Mouse (Mus musculus): ENCODE measurements around the gene Defa28. TPM values are rescaled to one million over a fixed set of nuclear protein-coding genes. Genes with fewer than 3 reads are reported as not detected.
"Not testable (repeated sequence)": the region's sequence is repeated elsewhere in the genome, so short reads cannot be mapped to it uniquely, and the experiment has no call there.

Defa28 gene
- total RNA-seq (2014; rRNA removed), result not detected in 2 replicates
- polyA plus RNA-seq (2015; fragmentation: Nextera tagmentation; extraction: Ambion mirVana), result not detected in 2 replicates

DNA sequence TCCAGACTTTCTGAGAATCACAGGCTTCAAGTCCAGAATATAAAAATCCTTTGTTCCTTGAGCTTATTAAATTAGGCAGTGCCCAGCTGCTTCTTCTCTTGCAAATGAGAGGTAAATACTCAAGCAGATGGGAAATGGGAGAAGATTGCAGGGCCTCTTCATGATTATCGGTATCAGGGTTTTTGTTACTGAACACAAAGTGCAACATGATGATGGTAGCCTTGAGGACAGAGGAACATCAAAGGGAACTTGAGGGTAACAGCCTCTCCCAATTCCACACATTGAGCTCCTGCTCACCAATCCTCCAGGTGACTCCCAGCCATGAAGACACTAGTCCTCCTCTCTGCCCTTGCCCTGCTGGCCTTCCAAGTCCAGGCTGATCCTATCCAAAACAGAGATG is at the start of gene Defa28:
Defa28 (plus strand) TSS at position 301 of the 400 bp plus-strand sequence.
- no CpG with 5 or more reads among the region's 1 CpGs for WGBS

DNA sequence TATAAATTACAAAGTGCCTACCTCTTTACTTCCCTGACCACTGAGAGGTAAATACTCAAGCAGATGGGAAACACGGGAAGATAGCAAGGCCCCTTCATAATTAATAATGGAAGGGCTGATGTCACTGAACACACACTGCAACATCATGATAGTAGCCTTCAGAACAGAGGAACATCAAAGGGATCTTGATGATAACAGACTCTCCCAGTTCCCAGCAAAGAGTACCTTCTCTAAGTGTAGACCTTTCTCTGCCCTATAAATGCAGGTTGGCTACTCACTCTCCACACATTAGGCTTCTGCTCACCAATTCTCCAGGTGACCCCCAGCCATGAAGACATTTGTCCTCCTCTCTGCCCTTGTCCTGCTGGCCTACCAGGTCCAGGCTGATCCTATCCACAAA is 17.7 kb upstream of the Defa28 start, which contains the start of gene Defa37:
Defa37 (plus strand) TSS at position 301 of the 400 bp plus-strand sequence.
- not testable (repeated sequence) for H3K4me2 ChIP-seq (ENCODE audit: low read depth); H3K4me1 ChIP-seq (ENCODE audit: insufficient read depth); H3K9ac ChIP-seq; DNase-seq; H3K4me3 ChIP-seq (ENCODE audit: low read depth, low read length); H3K27ac ChIP-seq (ENCODE audit: low read depth, low read length); H3K9me3 ChIP-seq (ENCODE audit: low read length); H3K36me3 ChIP-seq (ENCODE audit: insufficient read depth); H3K27me3 ChIP-seq (ENCODE audit: insufficient read depth, low read length); ATAC-seq
- WGBS, result no CpG with 5 or more reads among the region's 1 CpGs

More for the DNA sequence above, at the start of gene Defa28:
- not testable (repeated sequence) for ATAC-seq; H3K4me3 ChIP-seq (ENCODE audit: low read depth, low read length); H3K27ac ChIP-seq (ENCODE audit: low read depth, low read length); H3K9me3 ChIP-seq (ENCODE audit: low read length); H3K36me3 ChIP-seq (ENCODE audit: insufficient read depth); H3K4me1 ChIP-seq (ENCODE audit: insufficient read depth); H3K9ac ChIP-seq; H3K27me3 ChIP-seq (ENCODE audit: insufficient read depth, low read length); DNase-seq; H3K4me2 ChIP-seq (ENCODE audit: low read depth)

DNA sequence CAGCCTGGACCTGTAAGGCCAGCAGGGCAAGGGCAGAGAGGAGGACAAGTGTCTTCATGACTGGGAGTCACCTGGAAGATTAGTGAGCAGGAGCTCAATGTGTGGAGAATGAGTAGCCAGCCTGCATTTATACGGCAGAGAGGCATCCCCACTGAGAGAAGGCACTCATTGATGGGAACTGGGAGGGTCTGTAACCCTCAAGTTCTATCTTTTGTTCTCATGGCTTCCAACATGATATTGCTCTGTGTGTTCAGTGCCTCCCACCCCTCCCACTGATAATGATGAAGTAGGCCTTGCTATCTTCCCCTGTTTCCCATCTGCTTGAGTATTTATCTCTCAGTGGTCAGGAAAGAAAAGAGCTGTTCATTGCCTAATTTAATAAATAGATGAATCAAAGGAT is 11.6 kb downstream of the Defa28 start, which contains the start of gene Gm7861:
Gm7861 (minus strand) TSS at position 101 of the 400 bp plus-strand sequence.
- H3K27ac ChIP-seq (ENCODE audit: low read depth, low read length); H3K4me2 ChIP-seq (ENCODE audit: low read depth); DNase-seq; H3K27me3 ChIP-seq (ENCODE audit: insufficient read depth, low read length); H3K4me3 ChIP-seq (ENCODE audit: low read depth, low read length); H3K9ac ChIP-seq; ATAC-seq; H3K4me1 ChIP-seq (ENCODE audit: insufficient read depth); H3K9me3 ChIP-seq (ENCODE audit: low read length); H3K36me3 ChIP-seq (ENCODE audit: insufficient read depth): not testable (repeated sequence)
- no CpG with 5 or more reads among the region's 1 CpGs for WGBS

DNA sequence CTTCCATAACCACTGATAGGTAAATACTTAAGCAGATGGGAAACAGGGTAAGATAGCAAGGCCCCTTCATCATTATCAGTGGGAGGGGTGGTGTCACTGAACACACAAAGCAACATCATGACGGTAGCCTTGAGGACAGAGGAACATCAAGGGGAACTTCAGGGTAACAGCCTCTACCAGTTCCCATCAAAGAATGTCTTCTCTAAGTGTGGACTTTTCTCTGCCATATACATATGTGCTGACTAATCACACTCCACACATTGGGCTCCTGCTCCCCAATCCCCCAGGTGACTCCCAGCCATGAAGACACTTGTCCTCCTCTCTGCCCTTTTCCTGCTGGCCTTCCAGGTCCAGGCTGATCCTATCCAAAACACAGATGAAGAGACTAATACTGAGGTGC is 35.1 kb downstream of the Defa28 start, which contains the start of gene Defa26:
Defa26 (plus strand) TSS at position 301 of the 400 bp plus-strand sequence.
- H3K27ac ChIP-seq (ENCODE audit: low read depth, low read length); DNase-seq; H3K9ac ChIP-seq; H3K4me1 ChIP-seq (ENCODE audit: insufficient read depth); H3K4me2 ChIP-seq (ENCODE audit: low read depth); H3K9me3 ChIP-seq (ENCODE audit: low read length); H3K4me3 ChIP-seq (ENCODE audit: low read depth, low read length); H3K36me3 ChIP-seq (ENCODE audit: insufficient read depth); ATAC-seq; H3K27me3 ChIP-seq (ENCODE audit: insufficient read depth, low read length): not testable (repeated sequence)
- WGBS, result no CpG with 5 or more reads among the region's 1 CpGs

Other genes with a start within 250 kb of the Defa28 start
- not detected in 2 replicates for gene Defa2, start 204.5 kb upstream of the Defa28 start, total RNA-seq (2014; rRNA removed)
- gene Defa2, start 204.5 kb upstream of the Defa28 start, polyA plus RNA-seq (2015; fragmentation: Nextera tagmentation; extraction: Ambion mirVana), result not detected in 2 replicates
- not detected in 2 replicates for gene Defa33, start 191.2 kb upstream of the Defa28 start, total RNA-seq (2014; rRNA removed)
- gene Defa33, start 191.2 kb upstream of the Defa28 start, polyA plus RNA-seq (2015; fragmentation: Nextera tagmentation; extraction: Ambion mirVana), result not detected in 2 replicates
- not detected in 2 replicates for gene Defa36, start 155.6 kb upstream of the Defa28 start, total RNA-seq (2014; rRNA removed)
- gene Defa36, start 155.6 kb upstream of the Defa28 start, polyA plus RNA-seq (2015; fragmentation: Nextera tagmentation; extraction: Ambion mirVana), result not detected in 2 replicates
- not detected in 2 replicates for gene Gm7849, start 126.4 kb upstream of the Defa28 start, total RNA-seq (2014; rRNA removed)
- not detected in 2 replicates for gene Gm7849, start 126.4 kb upstream of the Defa28 start, polyA plus RNA-seq (2015; fragmentation: Nextera tagmentation; extraction: Ambion mirVana)
- not detected in 2 replicates for gene Defa20, start 73.7 kb upstream of the Defa28 start, total RNA-seq (2014; rRNA removed)
- not detected in 2 replicates for gene Defa20, start 73.7 kb upstream of the Defa28 start, polyA plus RNA-seq (2015; fragmentation: Nextera tagmentation; extraction: Ambion mirVana)
- gene Defa32, start 54.0 kb upstream of the Defa28 start, total RNA-seq (2014; rRNA removed), result not detected in 2 replicates
- gene Defa32, start 54.0 kb upstream of the Defa28 start, polyA plus RNA-seq (2015; fragmentation: Nextera tagmentation; extraction: Ambion mirVana), result not detected in 2 replicates
- gene Defa37, start 17.6 kb upstream of the Defa28 start, total RNA-seq (2014; rRNA removed), result not detected in 2 replicates
- gene Defa37, start 17.6 kb upstream of the Defa28 start, polyA plus RNA-seq (2015; fragmentation: Nextera tagmentation; extraction: Ambion mirVana), result not detected in 2 replicates
- not detected in 2 replicates for gene Gm7861, start 11.5 kb downstream of the Defa28 start, total RNA-seq (2014; rRNA removed)
- gene Gm7861, start 11.5 kb downstream of the Defa28 start, polyA plus RNA-seq (2015; fragmentation: Nextera tagmentation; extraction: Ambion mirVana), result not detected in 2 replicates
- gene Defa26, start 35.2 kb downstream of the Defa28 start, total RNA-seq (2014; rRNA removed), result not detected in 2 replicates
- gene Defa26, start 35.2 kb downstream of the Defa28 start, polyA plus RNA-seq (2015; fragmentation: Nextera tagmentation; extraction: Ambion mirVana), result not detected in 2 replicates
- gene Defa17, start 72.8 kb downstream of the Defa28 start, total RNA-seq (2014; rRNA removed), result not detected in 2 replicates
- gene Defa17, start 72.8 kb downstream of the Defa28 start, polyA plus RNA-seq (2015; fragmentation: Nextera tagmentation; extraction: Ambion mirVana), result not detected in 2 replicates
- not detected in 2 replicates for gene Defa34, start 82.8 kb downstream of the Defa28 start, total RNA-seq (2014; rRNA removed)
- not detected in 2 replicates for gene Defa34, start 82.8 kb downstream of the Defa28 start, polyA plus RNA-seq (2015; fragmentation: Nextera tagmentation; extraction: Ambion mirVana)
- not detected in 2 replicates for gene AY761184, start 120.6 kb downstream of the Defa28 start, total RNA-seq (2014; rRNA removed)
- gene AY761184, start 120.6 kb downstream of the Defa28 start, polyA plus RNA-seq (2015; fragmentation: Nextera tagmentation; extraction: Ambion mirVana), result not detected in 2 replicates
- gene Defa24, start 151.5 kb downstream of the Defa28 start, total RNA-seq (2014; rRNA removed), result not detected in 2 replicates
- gene Defa24, start 151.5 kb downstream of the Defa28 start, polyA plus RNA-seq (2015; fragmentation: Nextera tagmentation; extraction: Ambion mirVana), result not detected in 2 replicates
- gene Defb50, start 240.5 kb downstream of the Defa28 start, total RNA-seq (2014; rRNA removed), result not detected in 2 replicates
- gene Defb50, start 240.5 kb downstream of the Defa28 start, polyA plus RNA-seq (2015; fragmentation: Nextera tagmentation; extraction: Ambion mirVana), result not detected in 2 replicates